Mouse (Mus musculus) lung, embryonic 15.5 days (tissue): ENCODE measurements around the gene Nudt14. TPM values are rescaled to one million over a fixed set of nuclear protein-coding genes. Genes with fewer than 3 reads are reported as not detected.

Experiments used
- ATAC-seq: fragments of 200-750 bp; cut with Nextera tagmentation; 2 replicates; pipeline ENCODE4 v1.8.0; 2017; ENCODE audit warnings: moderate number of reproducible peaks, borderline replicate concordance; ENCODE audit not compliant: low FRiP score, low TSS enrichment; ENCODE audit errors: extremely low read depth
- H3K27ac ChIP-seq: fragments of 300-500 bp; sonication (generic); 2 replicates; pipeline ENCODE4 v1.5.1; 2015; ENCODE audit warnings: moderate library complexity, mild to moderate bottlenecking, inconsistent platforms
- H3K27me3 ChIP-seq: fragments of 300-500 bp; sonication (generic); 2 replicates; pipeline ENCODE4 v1.6.1; 2015; ENCODE audit warnings: inconsistent platforms
- H3K36me3 ChIP-seq: fragments of 300-500 bp; sonication (generic); 2 replicates; pipeline ENCODE4 v1.6.1; 2015; ENCODE audit warnings: inconsistent platforms
- H3K4me1 ChIP-seq: fragments of 300-500 bp; sonication (generic); 2 replicates; pipeline ENCODE4 v1.6.1; 2015; ENCODE audit warnings: inconsistent platforms
- H3K4me2 ChIP-seq: fragments of 300-500 bp; sonication (generic); 2 replicates; pipeline ENCODE4 v1.6.1; 2015; ENCODE audit warnings: inconsistent platforms, mild to moderate bottlenecking, moderate library complexity
- H3K4me3 ChIP-seq: fragments of 300-500 bp; sonication (generic); 2 replicates; pipeline ENCODE4 v1.5.1; 2015; ENCODE audit warnings: mild to moderate bottlenecking, inconsistent platforms
- H3K9ac ChIP-seq: fragments of 300-500 bp; sonication (generic); 2 replicates; pipeline ENCODE4 v1.6.1; 2015; ENCODE audit warnings: inconsistent platforms
- H3K9me3 ChIP-seq: fragments of 300-500 bp; sonication (generic); 2 replicates; pipeline ENCODE4 v1.6.1; 2016; ENCODE audit warnings: inconsistent platforms
- WGBS: fragments of 180-500 bp; shearing (Covaris S2); methylation state at CpG from one replicate; pipeline ENCODE4 v1.1.7; 2015; 5-methylcytosine and 5-hydroxymethylcytosine counted together
- polyA plus RNA-seq: library from polyadenylated mRNA; unstranded; fragments of >200 nt; fragmentation: Nextera tagmentation; extraction: Ambion mirVana; gene quantifications from 2 replicates; pipeline ENCODE4 v1.2.1, GENCODE M21; 2015

Gene Nudt14
- polyA plus RNA-seq, 1 experiment from 2014 or later, result 103 TPM

- Histone ChIP-seq H3K4me2 (no peak overlapping the region), H3K9ac (no peak overlapping the region), H3K4me3 (no peak overlapping the region), H3K4me1 (peaks cover 19% of the 10 kb centered on the region), H3K27ac (no peak overlapping the region), H3K27me3 (peaks cover 53% of the 10 kb centered on the region), H3K9me3 (no peaks in the 10 kb centered on the region), H3K36me3 (no peaks in the 10 kb centered on the region)
- ATAC-seq, result no peak
- WGBS, result 82% methylated on average over 6 of the region's 6 CpGs
Measured at GRCm38 (mm10) chr12:112925950-112926349, 16.0 kb downstream of the Nudt14 start.

- no peak for ATAC-seq
- no peaks in the 10 kb centered on the region for H3K36me3 ChIP-seq
- H3K9ac ChIP-seq, result no peak overlapping the region
- no peak overlapping the region for H3K4me3 ChIP-seq
- no peaks in the 10 kb centered on the region for H3K9me3 ChIP-seq
- H3K27ac ChIP-seq, result no peak overlapping the region
- 27% methylated on average over 3 of the region's 3 CpGs for WGBS
- peaks cover 3% of the 10 kb centered on the region; the same call in 1 of the 2 replicates for H3K4me1 ChIP-seq
- no peak overlapping the region for H3K4me2 ChIP-seq
- peaks cover 19% of the 10 kb centered on the region for H3K27me3 ChIP-seq
Measured at GRCm38 (mm10) chr12:112922541-112922940, 19.4 kb downstream of the Nudt14 start.

GRCm38 (mm10) chr12:112921518-112921917 is 20.4 kb downstream of the Nudt14 start:
- 59% methylated on average over 12 of the region's 12 CpGs for WGBS
- ATAC-seq, result no peak
- Histone ChIP-seq H3K9me3 (no peaks in the 10 kb centered on the region), H3K4me2 (no peak overlapping the region), H3K4me3 (no peak overlapping the region), H3K36me3 (no peaks in the 10 kb centered on the region), H3K4me1 (no peaks in the 10 kb centered on the region), H3K27me3 (peaks cover 8% of the 10 kb centered on the region), H3K27ac (no peak overlapping the region), H3K9ac (no peak overlapping the region)

GRCm38 (mm10) chr12:112917906-112918305 is 24.0 kb downstream of the Nudt14 start:
- Histone ChIP-seq H3K9ac (no peak overlapping the region), H3K36me3 (no peaks in the 10 kb centered on the region), H3K9me3 (no peaks in the 10 kb centered on the region), H3K4me1 (no peaks in the 10 kb centered on the region), H3K4me3 (no peak overlapping the region), H3K4me2 (no peak overlapping the region), H3K27ac (no peak overlapping the region), H3K27me3 (no peaks in the 10 kb centered on the region)
- no peak for ATAC-seq
- 33% methylated on average over 8 of the region's 8 CpGs for WGBS

GRCm38 (mm10) chr12:112917486-112917885 is 24.4 kb downstream of the Nudt14 start:
- Histone ChIP-seq H3K4me2 (no peak overlapping the region), H3K9ac (no peak overlapping the region), H3K4me1 (no peaks in the 10 kb centered on the region), H3K27me3 (no peaks in the 10 kb centered on the region), H3K36me3 (no peaks in the 10 kb centered on the region), H3K27ac (no peak overlapping the region), H3K9me3 (no peaks in the 10 kb centered on the region), H3K4me3 (no peak overlapping the region)
- ATAC-seq, result no peak
- WGBS, result 71% methylated on average over 11 of the region's 11 CpGs

- WGBS, result 74% methylated on average over 16 of the region's 16 CpGs
- H3K36me3 ChIP-seq, result no peaks in the 10 kb centered on the region
- H3K27ac ChIP-seq, result no peak overlapping the region
Measured at GRCm38 (mm10) chr12:112916698-112917400, 25.1 kb downstream of the Nudt14 start.

GRCm38 (mm10) chr12:112915587-112915986 is 26.3 kb downstream of the Nudt14 start:
- Histone ChIP-seq H3K4me3 (no peak overlapping the region), H3K36me3 (0 out of 2 replicates have a peak, but pooled peaks cover 3% of the 10 kb centered on the region), H3K4me2 (no peak overlapping the region), H3K9me3 (no peaks in the 10 kb centered on the region), H3K9ac (no peak overlapping the region), H3K27me3 (no peaks in the 10 kb centered on the region), H3K27ac (no peak overlapping the region), H3K4me1 (no peaks in the 10 kb centered on the region)
- 81% methylated on average over 13 of the region's 13 CpGs for WGBS
- no peak for ATAC-seq

More at GRCm38 (mm10) chr12:112916698-112917400, 25.1 kb downstream of the Nudt14 start:
- Histone ChIP-seq H3K4me2 (no peak overlapping the region), H3K9ac (no peak overlapping the region), H3K9me3 (no peaks in the 10 kb centered on the region), H3K4me3 (no peak overlapping the region), H3K27me3 (no peaks in the 10 kb centered on the region), H3K4me1 (no peaks in the 10 kb centered on the region)
- no peak for ATAC-seq

- Histone ChIP-seq H3K4me1 (no peaks in the 10 kb centered on the region), H3K9me3 (no peaks in the 10 kb centered on the region), H3K9ac (no peak overlapping the region), H3K36me3 (0 out of 2 replicates have a peak, but pooled peaks cover 3% of the 10 kb centered on the region), H3K4me2 (no peak overlapping the region), H3K4me3 (no peak overlapping the region), H3K27me3 (no peaks in the 10 kb centered on the region), H3K27ac (peak overlapping the region; percentile 43; the same call in 1 of the 2 replicates)
- no peak for ATAC-seq
- WGBS, result 56% methylated on average over 11 of the region's 11 CpGs
Measured at GRCm38 (mm10) chr12:112914527-112914926, 27.4 kb downstream of the Nudt14 start.

GRCm38 (mm10) chr12:112912951-112913745 is 28.8 kb downstream of the Nudt14 start:
- H3K4me3 ChIP-seq, result no peak overlapping the region
- 0 out of 2 replicates have a peak, but pooled peaks cover 3% of the 10 kb centered on the region for H3K36me3 ChIP-seq
- no peaks in the 10 kb centered on the region for H3K27me3 ChIP-seq

GRCm38 (mm10) chr12:112911701-112912100 is 30.2 kb downstream of the Nudt14 start:
- 86% methylated on average over 17 of the region's 17 CpGs for WGBS
- Histone ChIP-seq H3K27ac (no peak overlapping the region), H3K4me1 (no peaks in the 10 kb centered on the region), H3K4me3 (no peak overlapping the region), H3K9ac (no peak overlapping the region), H3K4me2 (no peak overlapping the region), H3K36me3 (0 out of 2 replicates have a peak, but pooled peaks cover 3% of the 10 kb centered on the region), H3K9me3 (no peaks in the 10 kb centered on the region), H3K27me3 (no peaks in the 10 kb centered on the region)
- ATAC-seq, result no peak

More at GRCm38 (mm10) chr12:112912951-112913745, 28.8 kb downstream of the Nudt14 start:
- ATAC-seq, result no peak
- H3K4me1 ChIP-seq, result no peaks in the 10 kb centered on the region
- H3K4me2 ChIP-seq, result no peak overlapping the region
- no peaks in the 10 kb centered on the region for H3K9me3 ChIP-seq
- WGBS, result 83% methylated on average over 28 of the region's 28 CpGs
- no peak overlapping the region for H3K9ac ChIP-seq
- H3K27ac ChIP-seq, result no peak overlapping the region

- Histone ChIP-seq H3K4me1 (no peaks in the 10 kb centered on the region), H3K9ac (no peak overlapping the region), H3K36me3 (0 out of 2 replicates have a peak, but pooled peaks cover 3% of the 10 kb centered on the region), H3K4me2 (no peak overlapping the region), H3K27ac (no peak overlapping the region), H3K9me3 (no peaks in the 10 kb centered on the region), H3K4me3 (no peak overlapping the region), H3K27me3 (no peaks in the 10 kb centered on the region)
- ATAC-seq, result no peak
- WGBS, result 88% methylated on average over 22 of the region's 22 CpGs
Measured at GRCm38 (mm10) chr12:112908991-112909390, 32.9 kb downstream of the Nudt14 start.

- Histone ChIP-seq H3K9me3 (no peaks in the 10 kb centered on the region), H3K4me2 (no peak overlapping the region), H3K27me3 (no peaks in the 10 kb centered on the region; the same call in 1 of the 2 replicates), H3K9ac (no peak overlapping the region), H3K36me3 (no peaks in the 10 kb centered on the region), H3K4me3 (no peak overlapping the region), H3K4me1 (no peaks in the 10 kb centered on the region), H3K27ac (no peak overlapping the region)
- ATAC-seq, result no peak
- WGBS, result 79% methylated on average over 5 of the region's 5 CpGs
Measured at GRCm38 (mm10) chr12:112905001-112905400, 36.9 kb downstream of the Nudt14 start.
